Mouse (Mus musculus) bone marrow, adult 2 months (tissue): ENCODE measurements around the gene Pepd.

Experiments
- CTCF ChIP-seq: fragments of 200-500 bp; IDR thresholded peaks from 2 replicates; pipeline ENCODE4 v1.5.1; 2011; ENCODE audit warnings: low read length, control low read depth; ENCODE audit not compliant: control insufficient read depth, insufficient read depth
- POLR2A ChIP-seq: fragments of 200-500 bp; IDR thresholded peaks from 2 replicates; pipeline ENCODE4 v1.6.1; 2011; ENCODE audit warnings: low read depth, mild to moderate bottlenecking, control low read depth, low read length, borderline replicate concordance; ENCODE audit not compliant: control insufficient read depth

DNA sequence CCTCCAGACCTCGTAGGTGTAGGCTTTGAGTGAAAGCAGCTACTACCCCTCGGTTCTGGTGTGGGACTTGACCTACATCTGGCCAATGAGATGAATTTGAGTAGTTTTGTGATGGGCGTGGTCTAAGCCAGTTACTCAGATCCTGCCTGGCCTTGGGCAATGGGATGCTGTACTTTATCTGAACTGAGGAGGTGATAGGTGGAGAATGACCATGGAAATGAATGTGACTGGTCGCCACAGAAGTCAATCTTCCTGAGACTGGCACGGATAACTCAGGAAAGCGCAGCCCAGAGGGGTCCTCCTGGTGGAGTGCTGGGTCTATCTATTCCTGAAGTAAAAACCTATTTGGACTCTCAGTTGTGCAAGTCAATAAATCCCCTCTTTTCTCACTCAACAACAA lies 23.7 kb upstream of the Pepd start:
- no peak for TF ChIP-seq CTCF
- TF ChIP-seq POLR2A = no peak
